Mouse (Mus musculus): ENCODE measurements around the gene Rgs3. TPM values are rescaled to one million over a fixed set of nuclear protein-coding genes. Genes with fewer than 3 reads are reported as not detected.

The Rgs3 gene
- polyA plus RNA-seq, 1 experiment from 2014 or later, result 65.3 TPM

GRCm38 (mm10) chr4:62740282-62741054, 180.8 kb downstream of the Rgs3 start:
- Histone ChIP-seq H3K4me2 (no peak overlapping the region), H3K36me3 (no peaks in the 10 kb centered on the region), H3K9ac (no peak overlapping the region), H3K9me3 (no peaks in the 10 kb centered on the region), H3K27me3 (no peaks in the 10 kb centered on the region), H3K4me3 (no peak overlapping the region), H3K27ac (no peak overlapping the region), H3K4me1 (replicated peaks) (peaks cover 41% of the 10 kb centered on the region)
- no peak for ATAC-seq (ENCODE audit: low FRiP score)
- WGBS, result 87% methylated on average over 6 of the region's 6 CpGs

GRCm38 (mm10) chr4:62741055-62741453, 181.4 kb downstream of the Rgs3 start:
- Histone ChIP-seq H3K9ac (no peak overlapping the region), H3K4me1 (replicated peaks) (peaks cover 37% of the 10 kb centered on the region), H3K27ac (no peak overlapping the region), H3K27me3 (no peaks in the 10 kb centered on the region), H3K4me3 (no peak overlapping the region), H3K4me2 (no peak overlapping the region), H3K9me3 (no peaks in the 10 kb centered on the region), H3K36me3 (no peaks in the 10 kb centered on the region)
- 70% methylated on average over 5 of the region's 5 CpGs for WGBS
- ATAC-seq (ENCODE audit: low FRiP score), result no peak

- Histone ChIP-seq H3K27me3 (no peaks in the 10 kb centered on the region), H3K4me1 (replicated peaks) (peaks cover 32% of the 10 kb centered on the region), H3K4me2 (no peak overlapping the region), H3K36me3 (no peaks in the 10 kb centered on the region), H3K27ac (no peak overlapping the region), H3K9me3 (no peaks in the 10 kb centered on the region), H3K4me3 (no peak overlapping the region), H3K9ac (no peak overlapping the region)
- 11% methylated on average over 3 of the region's 3 CpGs for WGBS
- no peak for ATAC-seq (ENCODE audit: low FRiP score)
Measured at GRCm38 (mm10) chr4:62741601-62742000, 182.0 kb downstream of the Rgs3 start.

- Histone ChIP-seq H3K9ac (no peak overlapping the region), H3K36me3 (no peaks in the 10 kb centered on the region), H3K27me3 (no peaks in the 10 kb centered on the region), H3K27ac (0 out of 2 replicates have a peak overlapping the region, but pooled peaks have one; percentile 12), H3K4me3 (no peak overlapping the region), H3K4me1 (replicated peaks) (peaks cover 28% of the 10 kb centered on the region), H3K9me3 (no peaks in the 10 kb centered on the region), H3K4me2 (no peak overlapping the region)
- 68% methylated on average over 14 of the region's 14 CpGs for WGBS
- no peak for ATAC-seq (ENCODE audit: low FRiP score)
Measured at GRCm38 (mm10) chr4:62742885-62743760, 183.5 kb downstream of the Rgs3 start.

- Histone ChIP-seq H3K9ac (no peak overlapping the region), H3K4me1 (replicated peaks) (peaks cover 23% of the 10 kb centered on the region), H3K27me3 (no peaks in the 10 kb centered on the region), H3K4me3 (no peak overlapping the region), H3K9me3 (no peaks in the 10 kb centered on the region), H3K4me2 (no peak overlapping the region), H3K27ac (no peak overlapping the region), H3K36me3 (no peaks in the 10 kb centered on the region)
- ATAC-seq (ENCODE audit: low FRiP score), result no peak
- WGBS, result 43% methylated on average over 10 of the region's 10 CpGs
Measured at GRCm38 (mm10) chr4:62744534-62744956, 184.9 kb downstream of the Rgs3 start.

DNA sequence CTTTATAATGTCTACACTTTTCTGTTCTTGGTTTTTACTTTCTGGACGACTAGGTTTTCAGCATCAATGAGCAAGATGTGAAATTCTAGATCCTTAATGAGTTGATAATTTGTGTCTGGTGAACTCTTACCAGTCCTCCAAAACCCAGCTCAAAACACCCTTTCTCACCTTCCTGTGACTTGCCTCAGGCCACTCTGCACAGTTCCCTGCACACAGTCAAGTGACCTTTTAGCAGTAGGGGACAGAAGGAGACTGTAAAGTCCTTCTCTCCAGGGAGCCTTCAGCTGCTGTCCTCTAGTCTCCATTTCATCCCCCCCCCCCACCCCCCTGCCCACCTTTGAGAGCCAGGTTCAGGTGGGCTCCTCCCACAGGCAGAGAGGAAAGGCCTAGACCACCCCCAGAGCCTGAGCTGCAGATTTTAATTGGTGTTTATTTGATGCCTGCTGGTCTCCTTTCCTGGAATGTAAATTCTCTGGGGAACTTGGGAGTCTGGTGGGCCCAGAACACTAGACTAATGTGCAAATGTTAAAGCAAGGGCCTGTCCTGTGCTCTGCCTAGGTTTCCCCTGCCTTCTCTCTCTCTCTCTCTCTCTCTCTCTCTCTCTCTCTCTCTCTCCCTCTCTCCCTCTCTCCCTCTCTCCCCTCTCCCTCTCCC, 185.5 kb downstream of the Rgs3 start:
- H3K4me2 ChIP-seq, result no peak overlapping the region
- H3K36me3 ChIP-seq, result no peaks in the 10 kb centered on the region
- H3K27ac ChIP-seq, result no peak overlapping the region
- H3K4me3 ChIP-seq, result no peak overlapping the region
- no peak for ATAC-seq (ENCODE audit: low FRiP score)
- WGBS, result 58% methylated on average over 1 of the region's 1 CpGs
- no peaks in the 10 kb centered on the region for H3K27me3 ChIP-seq
- H3K4me1 ChIP-seq (replicated peaks), result peaks cover 23% of the 10 kb centered on the region
- no peak overlapping the region for H3K9ac ChIP-seq
- H3K9me3 ChIP-seq, result no peaks in the 10 kb centered on the region

Other genes with a start within 250 kb of the Rgs3 start
- 22.9 and 25.4 TPM in 2 replicates for gene Fkbp15, start 199.3 kb upstream of the Rgs3 start, polyA plus RNA-seq (2015; fragmentation: Nextera tagmentation; extraction: Ambion mirVana)
- 40.1 and 44.2 TPM in 2 replicates for gene Slc31a1, start 199.1 kb upstream of the Rgs3 start, polyA plus RNA-seq (2015; fragmentation: Nextera tagmentation; extraction: Ambion mirVana)
- gene Cdc26, start 151.2 kb upstream of the Rgs3 start, polyA plus RNA-seq (2015; fragmentation: Nextera tagmentation; extraction: Ambion mirVana), result 95.8 and 102 TPM in 2 replicates
- 17.0 and 17.8 TPM in 2 replicates for gene Prpf4, start 151.1 kb upstream of the Rgs3 start, polyA plus RNA-seq (2015; fragmentation: Nextera tagmentation; extraction: Ambion mirVana)
- not detected in 2 replicates for gene Rnf183, start 124.6 kb upstream of the Rgs3 start, polyA plus RNA-seq (2015; fragmentation: Nextera tagmentation; extraction: Ambion mirVana)
- 8.8 and 9.0 TPM in 2 replicates for gene Wdr31, start 89.0 kb upstream of the Rgs3 start, polyA plus RNA-seq (2015; fragmentation: Nextera tagmentation; extraction: Ambion mirVana)
- 0.43 and 0.95 TPM in 2 replicates for gene Bspry, start 79.8 kb upstream of the Rgs3 start, polyA plus RNA-seq (2015; fragmentation: Nextera tagmentation; extraction: Ambion mirVana)
- 13.3 and 15.5 TPM in 2 replicates for gene Hdhd3, start 56.4 kb upstream of the Rgs3 start, polyA plus RNA-seq (2015; fragmentation: Nextera tagmentation; extraction: Ambion mirVana)
- gene Alad, start 39.9 kb upstream of the Rgs3 start, polyA plus RNA-seq (2015; fragmentation: Nextera tagmentation; extraction: Ambion mirVana), result 64.2 and 66.1 TPM in 2 replicates
- 68.2 and 70.3 TPM in 2 replicates for gene Pole3, start 34.8 kb upstream of the Rgs3 start, polyA plus RNA-seq (2015; fragmentation: Nextera tagmentation; extraction: Ambion mirVana)
- gene 4933430I17Rik, start 34.5 kb upstream of the Rgs3 start, polyA plus RNA-seq (2015; fragmentation: Nextera tagmentation; extraction: Ambion mirVana), result 0.55 and 0.82 TPM in 2 replicates

Data from hindbrain, embryonic 13.5 days (tissue).